Mouse (Mus musculus) left cerebral cortex, adult 11 months (tissue): ENCODE data around the gene Iqub.

Experiments used
- DNase-seq: peaks from one replicate; pipeline ENCODE4 v3.0.0; 2022; ENCODE audit warnings: low spot score

Iqub gene

DNA sequence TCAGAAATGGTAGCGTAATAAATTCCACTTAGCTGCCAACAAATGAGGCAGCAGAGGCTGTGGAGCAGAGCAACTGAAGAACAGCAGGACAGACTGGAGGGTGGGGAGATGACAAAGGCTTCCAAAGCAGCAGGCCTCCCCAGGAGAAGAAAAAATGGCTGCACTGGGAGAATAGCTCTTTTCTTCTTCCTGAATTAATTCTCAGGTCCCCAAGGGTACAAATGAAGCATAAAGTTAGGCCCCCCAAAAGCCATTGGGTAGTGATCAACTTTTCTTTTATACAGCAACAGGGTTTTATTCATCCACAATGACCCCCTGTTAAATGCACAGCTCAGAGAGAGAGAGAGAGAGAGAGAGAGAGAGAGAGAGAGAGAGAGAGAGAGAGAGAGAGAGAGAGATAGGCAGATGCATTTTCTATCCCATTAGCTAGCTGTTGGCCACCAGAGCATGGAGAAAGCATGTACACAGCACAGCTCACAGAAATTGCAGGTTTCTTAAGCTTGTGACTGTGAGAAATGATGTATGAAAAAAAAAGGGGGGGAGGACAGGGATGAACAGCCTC, 44.2 kb downstream of the Iqub start:
- DNase-seq, result peak; percentile 5

DNA sequence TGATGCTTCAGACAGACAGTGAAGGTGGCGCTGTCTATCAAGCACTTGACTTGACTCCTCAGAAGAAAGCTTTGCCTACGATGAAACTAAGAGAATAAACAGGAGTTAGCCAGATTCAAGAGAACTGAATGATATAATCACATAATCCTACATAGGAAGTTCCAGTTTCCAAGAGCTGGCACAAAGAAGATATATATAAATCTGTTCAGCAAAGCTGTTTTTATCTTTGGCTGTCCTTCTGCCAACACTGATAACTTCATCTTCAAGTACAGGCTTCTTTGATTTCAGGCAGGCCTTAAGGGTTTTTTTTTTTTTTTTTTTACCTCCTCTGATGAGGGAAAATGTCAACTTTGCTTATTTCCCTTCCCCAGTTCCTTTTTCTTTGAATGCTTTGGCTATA, 44.7 kb downstream of the Iqub start:
- DNase-seq, result peak; percentile 8

DNA sequence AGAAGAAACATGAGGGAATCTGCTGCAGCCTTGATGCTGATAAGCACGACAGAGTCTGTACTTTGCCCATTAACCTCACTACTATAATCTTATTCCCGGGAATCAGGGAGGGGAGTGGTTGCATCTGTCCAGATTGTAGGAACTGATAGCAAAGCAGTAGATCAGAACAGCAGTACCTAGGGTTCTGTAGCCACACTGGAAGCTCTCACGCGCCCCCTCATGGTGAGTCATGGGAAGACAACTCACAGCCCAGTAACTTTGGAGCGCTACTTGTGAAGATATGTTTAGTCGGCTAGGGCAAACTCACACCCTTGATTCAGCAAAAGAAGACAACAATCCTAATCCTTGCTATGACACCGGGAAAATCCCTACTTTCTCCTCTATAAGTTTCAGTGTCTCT, 58.8 kb downstream of the Iqub start:
- peak; percentile 52 for DNase-seq

DNA sequence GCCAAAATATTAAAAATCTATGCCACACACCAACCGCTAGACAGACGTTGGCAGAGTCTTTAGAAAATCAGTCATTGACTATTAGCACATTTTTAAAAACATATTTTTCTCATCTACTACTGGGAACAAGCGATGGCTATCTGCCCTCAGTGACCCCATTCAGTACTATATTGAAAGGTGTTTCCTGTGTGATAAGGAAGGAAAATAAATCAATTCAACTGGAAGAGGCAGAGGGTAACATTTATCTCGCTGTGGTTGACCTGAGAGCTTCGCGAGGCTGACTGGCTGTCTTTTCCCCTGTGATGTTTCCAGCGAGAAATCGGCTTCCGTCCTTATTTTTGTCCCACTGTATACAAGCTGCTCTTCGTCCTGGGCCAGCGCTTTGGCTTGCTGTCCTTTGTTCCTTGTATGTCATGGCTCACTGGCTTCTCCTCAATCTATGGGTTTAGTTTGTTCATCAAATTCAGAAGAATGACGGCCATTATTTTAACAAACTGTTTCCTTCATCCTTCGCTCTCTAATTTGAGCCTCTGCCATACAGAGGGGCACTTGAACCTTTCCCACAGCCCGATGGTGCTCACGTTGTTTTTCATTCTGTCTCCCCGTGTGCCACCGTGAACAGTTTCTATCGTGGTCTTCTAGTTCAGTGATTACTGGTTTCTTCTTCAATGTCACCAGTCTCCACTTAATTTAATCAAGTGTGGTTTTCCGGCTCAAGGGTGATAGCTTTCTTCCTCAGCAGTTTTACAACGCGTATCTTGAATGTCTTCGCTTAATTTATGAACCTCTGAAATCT, 63.6 kb downstream of the Iqub start:
- DNase-seq, result no peak

DNA sequence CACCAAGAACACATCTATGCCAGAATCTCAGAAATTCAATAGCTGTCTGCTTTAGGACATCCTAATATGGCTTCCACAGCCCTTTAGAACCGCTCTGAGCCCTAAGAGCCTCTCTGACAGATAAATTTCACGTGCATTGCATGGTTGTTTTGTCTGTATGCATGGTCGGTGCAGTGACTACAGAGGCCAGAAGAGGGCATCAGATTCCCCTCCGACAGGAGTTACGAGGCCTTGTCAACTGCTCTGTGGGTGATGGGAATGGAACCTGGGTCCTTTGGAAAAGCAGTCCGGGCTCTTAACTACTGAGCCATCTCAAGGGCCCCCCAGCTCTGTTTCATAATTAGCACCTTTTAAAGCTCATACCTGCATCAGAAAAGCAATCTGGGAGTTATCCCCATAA, 64.6 kb downstream of the Iqub start:
- no peak for DNase-seq

DNA sequence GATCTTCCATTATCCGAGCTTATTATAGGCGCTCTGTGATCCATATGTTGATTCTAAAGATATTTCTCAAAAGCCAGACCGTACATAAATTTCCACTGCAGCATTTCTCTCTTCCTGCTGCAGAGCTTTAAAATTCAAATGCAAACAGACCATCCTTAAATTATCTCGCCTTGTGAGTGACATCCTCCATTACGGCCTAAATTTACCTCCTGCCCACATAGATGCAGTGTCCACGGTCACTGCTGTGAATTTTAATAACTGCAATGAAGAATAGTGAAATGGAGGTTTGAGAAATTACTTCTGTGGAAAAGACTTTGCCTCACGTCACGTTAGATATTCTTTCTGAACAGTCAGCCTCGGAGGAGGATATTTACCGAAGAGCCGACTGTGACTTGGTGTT, 98.8 kb downstream of the Iqub start:
- DNase-seq, result no peak

DNA sequence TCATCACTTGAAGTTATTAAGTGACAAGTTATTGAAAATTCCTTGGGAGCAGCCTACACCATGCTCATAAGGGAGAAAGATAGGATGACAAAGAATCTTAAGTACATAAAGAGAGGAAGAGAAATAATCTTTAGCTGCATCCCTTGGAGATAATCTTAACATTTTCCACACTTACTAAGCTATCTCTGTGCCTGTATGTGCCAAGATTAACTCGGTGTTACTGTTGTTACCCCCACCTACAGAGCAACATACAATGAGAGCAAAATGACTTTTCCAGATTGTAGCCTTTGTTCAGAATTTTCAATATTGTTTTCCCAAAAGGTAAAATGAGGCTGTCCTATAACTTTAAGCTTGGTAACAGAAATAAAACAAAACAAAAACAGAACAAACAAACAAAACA, 99.4 kb downstream of the Iqub start:
- no peak for DNase-seq

DNA sequence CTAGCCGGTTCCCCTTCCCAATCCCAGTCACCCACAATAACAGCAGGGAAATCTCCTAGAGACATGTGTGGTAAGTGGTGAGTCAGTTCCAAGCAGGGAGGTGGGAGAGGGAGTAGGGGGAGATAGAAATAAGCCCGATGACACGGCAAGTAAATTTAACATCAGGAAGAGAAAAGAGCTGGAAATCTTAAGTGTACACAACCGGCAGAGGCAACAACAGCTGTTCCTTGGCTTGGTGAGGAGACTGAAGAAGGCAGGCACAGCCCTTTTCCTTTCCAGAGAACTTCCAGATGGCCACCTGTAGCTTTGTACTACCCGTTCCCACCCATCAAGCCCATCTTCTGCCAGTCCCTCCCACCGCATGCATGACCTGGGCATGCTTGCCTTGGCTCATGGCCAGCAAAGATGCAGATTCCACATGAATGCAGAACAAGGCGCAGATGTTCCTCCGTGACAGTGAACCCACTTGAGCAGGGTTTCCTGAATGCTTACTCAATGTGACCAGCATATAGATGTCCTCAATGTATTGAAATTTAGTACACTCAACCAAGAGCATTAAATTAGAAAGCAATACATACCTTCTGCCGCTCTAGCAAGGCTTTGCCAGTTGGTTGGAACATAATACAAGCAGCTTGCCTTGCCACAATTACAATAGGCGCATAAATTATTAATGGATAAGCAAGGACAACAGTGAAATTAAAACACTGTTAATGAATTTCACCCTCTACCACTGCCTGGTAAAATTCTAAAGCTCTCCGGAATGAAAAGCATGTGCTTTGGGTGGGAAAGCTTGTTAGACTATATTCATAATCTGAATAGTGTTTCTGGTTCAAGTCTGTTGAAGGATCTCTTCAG, 106.1 kb downstream of the Iqub start:
- peak; percentile 36 for DNase-seq

DNA sequence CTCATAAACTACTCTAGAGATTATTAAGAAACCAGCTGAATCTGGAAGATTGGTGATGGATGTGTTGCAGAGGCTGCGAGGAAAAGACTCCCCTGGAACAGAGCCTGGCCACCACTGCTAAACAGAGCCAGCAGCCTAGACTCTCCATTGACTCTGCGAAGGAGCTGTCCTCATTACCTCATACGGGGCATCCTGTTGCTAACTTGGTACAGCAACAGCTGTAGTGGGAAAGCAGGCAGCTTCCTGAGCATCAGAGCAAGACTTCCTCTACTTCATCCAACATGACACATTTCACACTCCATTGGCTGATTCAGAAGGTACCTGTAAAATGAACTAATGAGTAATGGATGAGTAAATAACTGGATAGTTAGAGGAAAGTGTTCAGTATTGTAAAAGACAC, 107.1 kb downstream of the Iqub start:
- DNase-seq, result no peak

DNA sequence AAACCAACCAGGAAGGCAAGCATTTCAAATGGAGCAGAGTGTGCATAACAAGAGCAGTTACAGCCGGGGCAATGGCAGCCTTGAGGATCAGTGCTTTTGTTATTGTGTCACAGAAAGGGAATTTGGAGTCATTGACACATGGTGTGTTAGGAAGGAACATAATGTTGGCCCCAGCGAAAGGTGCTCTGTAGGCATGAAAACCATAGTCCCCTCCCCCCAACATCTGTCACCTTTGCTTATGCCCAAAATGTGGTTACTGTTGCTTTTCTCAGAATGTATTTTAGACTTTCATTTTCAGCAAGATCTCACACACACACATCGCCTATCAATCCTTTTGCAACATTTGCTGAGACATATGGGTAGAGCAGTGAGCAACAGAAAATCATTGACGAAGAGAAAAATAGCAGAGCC, 117.6 kb downstream of the Iqub start:
- DNase-seq, result no peak
